Mouse (Mus musculus) liver, embryonic 12.5 days (tissue): ENCODE results near the gene Msi2. TPM values are rescaled to one million over a fixed set of nuclear protein-coding genes. Genes with fewer than 3 reads are reported as not detected.

Source experiments
- ATAC-seq: fragments of 200-750 bp; cut with Nextera tagmentation; 2 replicates; pipeline ENCODE4 v1.8.0; 2017; ENCODE audit warnings: moderate number of reproducible peaks, mild to moderate bottlenecking, moderate library complexity
- H3K27ac ChIP-seq: fragments of 300-500 bp; sonication (generic); 2 replicates; pipeline ENCODE4 v1.5.1; 2016; ENCODE audit warnings: mild to moderate bottlenecking
- H3K27me3 ChIP-seq: fragments of 300-500 bp; sonication (generic); replicated peaks from 2 replicates; pipeline ENCODE4 v1.6.1; 2016; ENCODE audit warnings: mild to moderate bottlenecking, moderate library complexity
- H3K36me3 ChIP-seq: fragments of 300-500 bp; sonication (generic); 2 replicates; pipeline ENCODE4 v1.6.1; 2016; ENCODE audit warnings: mild to moderate bottlenecking, moderate library complexity
- H3K4me1 ChIP-seq: fragments of 300-500 bp; sonication (generic); 2 replicates; pipeline ENCODE4 v1.6.1; 2016
- H3K4me2 ChIP-seq: fragments of 300-500 bp; sonication (generic); 2 replicates; pipeline ENCODE4 v1.6.1; 2016; ENCODE audit warnings: mild to moderate bottlenecking, moderate library complexity
- H3K4me3 ChIP-seq: fragments of 300-500 bp; sonication (generic); 2 replicates; pipeline ENCODE4 v1.5.1; 2016; ENCODE audit warnings: mild to moderate bottlenecking, moderate library complexity
- H3K9ac ChIP-seq: fragments of 300-500 bp; sonication (generic); 2 replicates; pipeline ENCODE4 v1.6.1; 2016; ENCODE audit warnings: mild to moderate bottlenecking, moderate library complexity
- H3K9me3 ChIP-seq: fragments of 300-500 bp; sonication (generic); replicated peaks from 2 replicates; pipeline ENCODE4 v1.6.1; 2016; ENCODE audit warnings: mild to moderate bottlenecking, moderate library complexity
- WGBS: fragments of 180-500 bp; shearing (Covaris S2); methylation state at CpG from one replicate; pipeline ENCODE4 v1.1.7; 2016; ENCODE audit not compliant: insufficient replicate concordance; 5-methylcytosine and 5-hydroxymethylcytosine counted together
- polyA plus RNA-seq: library from polyadenylated mRNA; unstranded; fragments of >200 nt; fragmentation: Nextera tagmentation; extraction: Ambion mirVana; gene quantifications from 2 replicates; pipeline ENCODE4 v1.2.1, GENCODE M21; 2016

Gene Msi2
- polyA plus RNA-seq, 1 experiment from 2014 or later: 5.2 TPM

GRCm38 (mm10) chr11:88550083-88550907 is 168.0 kb downstream of the Msi2 start:
- Histone ChIP-seq H3K36me3 (no peaks in the 10 kb centered on the region), H3K27ac (no peak overlapping the region), H3K4me3 (no peak overlapping the region), H3K4me1 (peaks cover 54% of the 10 kb centered on the region), H3K4me2 (no peak overlapping the region), H3K9me3 (no peaks in the 10 kb centered on the region), H3K9ac (no peak overlapping the region), H3K27me3 (no peaks in the 10 kb centered on the region)
- 62% methylated on average over 6 of the region's 6 CpGs for WGBS
- ATAC-seq: no peak

GRCm38 (mm10) chr11:88549529-88549900 is 168.8 kb downstream of the Msi2 start:
- no peak for ATAC-seq
- H3K27ac ChIP-seq: no peak overlapping the region
- H3K4me2 ChIP-seq: no peak overlapping the region
- no peaks in the 10 kb centered on the region for H3K27me3 ChIP-seq
- no peaks in the 10 kb centered on the region for H3K36me3 ChIP-seq
- H3K9ac ChIP-seq: no peak overlapping the region
- H3K9me3 ChIP-seq: no peaks in the 10 kb centered on the region
- H3K4me3 ChIP-seq: no peak overlapping the region
- peaks cover 46% of the 10 kb centered on the region for H3K4me1 ChIP-seq
- 89% methylated on average over 13 of the region's 13 CpGs for WGBS

GRCm38 (mm10) chr11:88548832-88549528 is 169.3 kb downstream of the Msi2 start:
- Histone ChIP-seq H3K9me3 (no peaks in the 10 kb centered on the region), H3K4me2 (no peak overlapping the region), H3K27ac (no peak overlapping the region), H3K27me3 (no peaks in the 10 kb centered on the region), H3K9ac (no peak overlapping the region), H3K4me3 (no peak overlapping the region), H3K36me3 (no peaks in the 10 kb centered on the region), H3K4me1 (peaks cover 41% of the 10 kb centered on the region)
- WGBS: 79% methylated on average over 6 of the region's 6 CpGs
- ATAC-seq: no peak

GRCm38 (mm10) chr11:88548423-88548822 is 169.9 kb downstream of the Msi2 start:
- Histone ChIP-seq H3K36me3 (no peaks in the 10 kb centered on the region), H3K4me2 (no peak overlapping the region), H3K27me3 (no peaks in the 10 kb centered on the region), H3K27ac (no peak overlapping the region), H3K4me1 (peaks cover 35% of the 10 kb centered on the region), H3K9ac (no peak overlapping the region), H3K9me3 (no peaks in the 10 kb centered on the region), H3K4me3 (no peak overlapping the region)
- WGBS: 80% methylated on average over 7 of the region's 7 CpGs
- no peak for ATAC-seq

GRCm38 (mm10) chr11:88543771-88544170 is 174.5 kb downstream of the Msi2 start:
- no peak overlapping the region for H3K9ac ChIP-seq
- no peaks in the 10 kb centered on the region for H3K9me3 ChIP-seq
- WGBS: 87% methylated on average over 6 of the region's 6 CpGs
- no peak overlapping the region for H3K4me2 ChIP-seq
- H3K4me3 ChIP-seq: no peak overlapping the region
- H3K27me3 ChIP-seq: no peaks in the 10 kb centered on the region
- no peaks in the 10 kb centered on the region for H3K36me3 ChIP-seq
- ATAC-seq: no peak
- peaks cover 4% of the 10 kb centered on the region; the same call in 1 of the 2 replicates for H3K4me1 ChIP-seq
- H3K27ac ChIP-seq: no peak overlapping the region

GRCm38 (mm10) chr11:88542817-88543216 is 175.5 kb downstream of the Msi2 start:
- no peak overlapping the region for H3K4me2 ChIP-seq
- H3K36me3 ChIP-seq: no peaks in the 10 kb centered on the region
- H3K4me1 ChIP-seq: 0 out of 2 replicates have a peak, but pooled peaks cover 10% of the 10 kb centered on the region
- H3K9ac ChIP-seq: no peak overlapping the region
- H3K9me3 ChIP-seq: no peaks in the 10 kb centered on the region
- no peak overlapping the region for H3K4me3 ChIP-seq
- no peaks in the 10 kb centered on the region for H3K27me3 ChIP-seq
- 84% methylated on average over 3 of the region's 3 CpGs for WGBS
- no peak for ATAC-seq
- H3K27ac ChIP-seq: no peak overlapping the region

GRCm38 (mm10) chr11:88541666-88542639 is 176.4 kb downstream of the Msi2 start:
- Histone ChIP-seq H3K36me3 (no peaks in the 10 kb centered on the region), H3K9me3 (no peaks in the 10 kb centered on the region), H3K27me3 (no peaks in the 10 kb centered on the region), H3K27ac (no peak overlapping the region), H3K4me1 (0 out of 2 replicates have a peak, but pooled peaks cover 10% of the 10 kb centered on the region), H3K9ac (no peak overlapping the region), H3K4me3 (no peak overlapping the region), H3K4me2 (no peak overlapping the region)
- WGBS: 78% methylated on average over 15 of the region's 15 CpGs
- ATAC-seq: no peak

- no peak overlapping the region for H3K4me3 ChIP-seq
- no peak overlapping the region for H3K4me2 ChIP-seq
- H3K27me3 ChIP-seq: no peaks in the 10 kb centered on the region
- H3K9me3 ChIP-seq: no peaks in the 10 kb centered on the region
- H3K36me3 ChIP-seq: no peaks in the 10 kb centered on the region
- 0 out of 2 replicates have a peak, but pooled peaks cover 10% of the 10 kb centered on the region for H3K4me1 ChIP-seq
- H3K27ac ChIP-seq: no peak overlapping the region
- H3K9ac ChIP-seq: no peak overlapping the region
- no peak for ATAC-seq
- 81% methylated on average over 8 of the region's 8 CpGs for WGBS
Observed at GRCm38 (mm10) chr11:88539637-88540478, 178.5 kb downstream of the Msi2 start.

GRCm38 (mm10) chr11:88538710-88539340 is 179.5 kb downstream of the Msi2 start:
- H3K27me3 ChIP-seq: no peaks in the 10 kb centered on the region
- 0 out of 2 replicates have a peak, but pooled peaks cover 10% of the 10 kb centered on the region for H3K4me1 ChIP-seq
- no peaks in the 10 kb centered on the region for H3K9me3 ChIP-seq
- H3K4me3 ChIP-seq: no peak overlapping the region
- H3K36me3 ChIP-seq: no peaks in the 10 kb centered on the region
- no peak for ATAC-seq
- no peak overlapping the region for H3K27ac ChIP-seq
- 82% methylated on average over 13 of the region's 13 CpGs for WGBS
- no peak overlapping the region for H3K9ac ChIP-seq
- no peak overlapping the region for H3K4me2 ChIP-seq

GRCm38 (mm10) chr11:88537344-88537743 is 181.0 kb downstream of the Msi2 start:
- H3K4me2 ChIP-seq: no peak overlapping the region
- ATAC-seq: no peak
- no peaks in the 10 kb centered on the region for H3K36me3 ChIP-seq
- no peak overlapping the region for H3K4me3 ChIP-seq
- H3K27ac ChIP-seq: no peak overlapping the region
- H3K9me3 ChIP-seq: no peaks in the 10 kb centered on the region
- 76% methylated on average over 7 of the region's 7 CpGs for WGBS
- H3K27me3 ChIP-seq: no peaks in the 10 kb centered on the region
- H3K9ac ChIP-seq: no peak overlapping the region
- H3K4me1 ChIP-seq: 0 out of 2 replicates have a peak, but pooled peaks cover 6% of the 10 kb centered on the region
